Mouse (Mus musculus): ENCODE results near the gene Taf1c. TPM values are rescaled to one million over a fixed set of nuclear protein-coding genes. Genes with fewer than 3 reads are reported as not detected.

Gene Taf1c
- polyA plus RNA-seq, 1 experiment from 2014 or later = 16.7 TPM

Other genes with a start within 250 kb of the Taf1c start
- 14.4 and 14.6 TPM in 2 replicates for gene Mlycd, start 210.3 kb downstream of the Taf1c start, polyA plus RNA-seq (2016; fragmentation: Nextera tagmentation; extraction: Ambion mirVana)
- gene Osgin1, start 171.1 kb downstream of the Taf1c start, polyA plus RNA-seq (2016; fragmentation: Nextera tagmentation; extraction: Ambion mirVana) = 0.14 and 0.22 TPM in 2 replicates
- 26.0 and 35.0 TPM in 2 replicates for gene Necab2, start 158.5 kb downstream of the Taf1c start, polyA plus RNA-seq (2016; fragmentation: Nextera tagmentation; extraction: Ambion mirVana)
- gene Slc38a8, start 103.5 kb downstream of the Taf1c start, polyA plus RNA-seq (2016; fragmentation: Nextera tagmentation; extraction: Ambion mirVana) = 0.15 and 0.21 TPM in 2 replicates
- 96.7 and 110 TPM in 2 replicates for gene Mbtps1, start 46.5 kb downstream of the Taf1c start, polyA plus RNA-seq (2016; fragmentation: Nextera tagmentation; extraction: Ambion mirVana)
- 100 and 104 TPM in 2 replicates for gene Hsdl1, start 30.0 kb downstream of the Taf1c start, polyA plus RNA-seq (2016; fragmentation: Nextera tagmentation; extraction: Ambion mirVana)
- gene Dnaaf1, start 30.0 kb downstream of the Taf1c start, polyA plus RNA-seq (2016; fragmentation: Nextera tagmentation; extraction: Ambion mirVana) = 0.14 and 0.17 TPM in 2 replicates
- 0.15 TPM in 1 of 2 replicates, not detected in the other for gene Adad2, start 7.5 kb upstream of the Taf1c start, polyA plus RNA-seq (2016; fragmentation: Nextera tagmentation; extraction: Ambion mirVana)
- gene Kcng4, start 30.5 kb upstream of the Taf1c start, polyA plus RNA-seq (2016; fragmentation: Nextera tagmentation; extraction: Ambion mirVana) = 0.26 TPM in 1 of 2 replicates, not detected in the other
- gene Wfdc1, start 61.1 kb upstream of the Taf1c start, polyA plus RNA-seq (2016; fragmentation: Nextera tagmentation; extraction: Ambion mirVana) = 2.4 and 3.1 TPM in 2 replicates
- gene Atp2c2, start 94.8 kb upstream of the Taf1c start, polyA plus RNA-seq (2016; fragmentation: Nextera tagmentation; extraction: Ambion mirVana) = 0.47 and 0.64 TPM in 2 replicates
- 10.3 and 13.3 TPM in 2 replicates for gene Tldc1, start 173.2 kb upstream of the Taf1c start, polyA plus RNA-seq (2016; fragmentation: Nextera tagmentation; extraction: Ambion mirVana)
- 93.4 and 131 TPM in 2 replicates for gene Cotl1, start 235.3 kb upstream of the Taf1c start, polyA plus RNA-seq (2016; fragmentation: Nextera tagmentation; extraction: Ambion mirVana)

All from midbrain, embryonic 12.5 days (tissue).